Mouse (Mus musculus): ENCODE measurements at regions not wholly inside any gene's neighbourhood (a gene's known extent, or its start where the extent isn't known, plus 50 kb on each side); places are given as distances from the start of the nearest gene placed in this dataset.
"Not testable (repeated sequence)": the region's sequence is repeated elsewhere in the genome, so short reads cannot be mapped to it uniquely, and the experiment has no call there.

- DNase-seq = no peak
Measured at GRCm38 (mm10) chr10:117511483-117512406, 117.6 kb upstream of the Cpm start.

GRCm38 (mm10) chr10:117510529-117511482, 118.5 kb upstream of the Cpm start:
- DNase-seq = no peak

GRCm38 (mm10) chr10:117510224-117510486, 119.1 kb upstream of the Cpm start:
- DNase-seq = no peak

GRCm38 (mm10) chr10:117509431-117510223, 119.7 kb upstream of the Cpm start:
- DNase-seq = no peak

- DNase-seq = no peak
Measured at GRCm38 (mm10) chr10:117506252-117506992, 122.9 kb upstream of the Cpm start.

- no peak for DNase-seq
Measured at GRCm38 (mm10) chr10:117505529-117505928, 123.8 kb upstream of the Cpm start.

- DNase-seq = no peak
Measured at GRCm38 (mm10) chr10:117505057-117505456, 124.2 kb upstream of the Cpm start.

GRCm38 (mm10) chr10:117504267-117504902, 124.6 kb upstream of the Cpsf6 start:
- DNase-seq = no peak

GRCm38 (mm10) chr10:117503222-117504184, 123.7 kb upstream of the Cpsf6 start:
- DNase-seq = no peak

- DNase-seq = no peak
Measured at GRCm38 (mm10) chr10:117502731-117503130, 122.9 kb upstream of the Cpsf6 start.

- no peak for DNase-seq
Measured at GRCm38 (mm10) chr10:117502135-117502534, 122.3 kb upstream of the Cpsf6 start.

GRCm38 (mm10) chr10:117501426-117501825, 121.6 kb upstream of the Cpsf6 start:
- no peak for DNase-seq

GRCm38 (mm10) chr10:117500457-117501108, 120.8 kb upstream of the Cpsf6 start:
- no peak for DNase-seq

GRCm38 (mm10) chr10:117499864-117500453, 120.1 kb upstream of the Cpsf6 start:
- no peak for DNase-seq

GRCm38 (mm10) chr10:117499177-117499863, 119.5 kb upstream of the Cpsf6 start:
- no peak for DNase-seq

GRCm38 (mm10) chr10:117498497-117498896, 118.7 kb upstream of the Cpsf6 start:
- DNase-seq = peak; percentile 23

GRCm38 (mm10) chr10:117497565-117498256, 117.9 kb upstream of the Cpsf6 start:
- DNase-seq = no peak

- DNase-seq = not testable (repeated sequence)
Measured at GRCm38 (mm10) chr10:117497082-117497481, 117.3 kb upstream of the Cpsf6 start.

All from retina, postnatal 1 day (tissue).